Mouse (Mus musculus) E14TG2a.4 (cell line): Measurements from ENCODE around the gene Nr2c1.

ENCODE experiments used
- CTCF ChIP-seq: conservative IDR thresholded peaks from 2 replicates; pipeline ENCODE4 v1.5.1; 2014; ENCODE audit warnings: low read length
- NANOG ChIP-seq: IDR thresholded peaks from 2 replicates; pipeline ENCODE4 v1.6.1; 2014; ENCODE audit warnings: borderline replicate concordance, low read length, mixed read lengths

- TF ChIP-seq CTCF (no peak), NANOG (no peak)
Measured at GRCm38 (mm10) chr10:94134535-94135390, 13.1 kb upstream of the Nr2c1 start.
